Mouse (Mus musculus) bone marrow, adult 2 months (tissue): ENCODE measurements around the gene Stoml2.

Source experiments
- CTCF ChIP-seq: fragments of 200-500 bp; IDR thresholded peaks from 2 replicates; pipeline ENCODE4 v1.5.1; 2011; ENCODE audit warnings: low read length, control low read depth; ENCODE audit not compliant: control insufficient read depth, insufficient read depth
- POLR2A ChIP-seq: fragments of 200-500 bp; IDR thresholded peaks from 2 replicates; pipeline ENCODE4 v1.6.1; 2011; ENCODE audit warnings: low read depth, mild to moderate bottlenecking, control low read depth, low read length, borderline replicate concordance; ENCODE audit not compliant: control insufficient read depth

- TF ChIP-seq CTCF (no peak), POLR2A (no peak)
These were observed 28.6 kb downstream of the Stoml2 start for GRCm38 (mm10) chr4:43002756-43003439.
